24 mouse cellular contexts compared by ENCODE assay signal in the genomic region with DNA sequence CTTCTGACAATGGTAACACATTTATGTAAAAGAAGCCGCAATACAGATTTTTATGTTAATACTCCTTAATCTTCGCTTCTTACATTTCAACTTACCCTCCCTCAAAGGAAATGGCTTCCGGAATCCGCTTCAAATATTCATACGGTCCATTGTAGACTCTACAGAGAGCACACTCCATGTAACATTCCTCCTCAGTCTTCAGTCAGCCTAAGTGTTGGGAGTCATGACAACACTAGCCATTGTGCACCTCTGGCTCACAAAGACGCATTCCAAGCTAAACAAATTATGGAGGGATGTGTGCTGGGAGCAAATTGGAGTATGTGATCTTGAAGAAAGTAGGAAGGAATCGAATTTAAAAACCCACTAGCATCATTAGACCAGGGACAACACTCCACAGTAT.
DNase-seq lines count a peak whose midpoint lies in the region; ATAC-seq and TF ChIP-seq lines count a peak whose summit lies in the region.
"Had no signal": no experiment of that assay in that cellular context is flagged by ENCODE, and none has a peak within 500 bp of the region (broad histone marks: within the 10 kb centered on the region; RNA-seq: fewer than 3 reads in every experiment).

No protein-coding gene starts in this region.

- H3K4me3 ChIP-seq in lung, embryonic 14.5 days (ENCODE audit: low read depth, low read length) = no peak overlapping the region
- no peak overlapping the region for H3K4me3 ChIP-seq in lung, postnatal 0 days (ENCODE audit: low read depth, low read length)
- H3K4me3 ChIP-seq: embryonic facial prominence, embryonic 12.5 days; embryonic facial prominence, embryonic 15.5 days; erythroblast, embryonic 14.5 days; forebrain, embryonic 10.5 days; forebrain, embryonic 12.5 days had no signal

- TF ChIP-seq EP300 in lung, postnatal 0 days (IDR thresholded peaks at IDR 0.05) = no peak

- H3K4me2 ChIP-seq in lung, embryonic 14.5 days = no peak overlapping the region
- no peak overlapping the region for H3K4me2 ChIP-seq in lung, postnatal 0 days (replicated peaks; ENCODE audit: low read depth, low read length)
- H3K4me2 ChIP-seq: embryonic facial prominence, embryonic 12.5 days; embryonic facial prominence, embryonic 15.5 days; forebrain, embryonic 12.5 days had no signal

- peak; percentile 17 for DNase-seq in lung, embryonic 14.5 days
- DNase-seq in lung, postnatal 36 days = no peak
- DNase-seq in lung, postnatal 0 days (ENCODE audit: low spot score) = peak; percentile 65
- no peak for DNase-seq in lung, postnatal 25 days (ENCODE audit: low spot score)
- peak; percentile 42 for DNase-seq in brain, embryonic 14.5 days (ENCODE audit: low read depth)
- no peak for DNase-seq in right cerebral cortex, adult 18-20 months
- DNase-seq: adrenal gland, adult 8-10 months; adrenal gland, postnatal 14 days; adrenal gland, postnatal 36 days; cerebellum, adult 11 months; cerebellum, adult 18-20 months; cerebellum, adult 8-10 months; cerebellum, adult 9-11 months; cerebellum, postnatal 14 days; cerebellum, postnatal 36 days; embryo, embryonic 11 days had no signal

- no peaks in the 10 kb centered on the region for H3K9me3 ChIP-seq in lung, embryonic 14.5 days (ENCODE audit: low read depth, low read length)
- H3K9me3 ChIP-seq in lung, postnatal 0 days (ENCODE audit: low read length) = no peaks in the 10 kb centered on the region
- H3K9me3 ChIP-seq: embryonic facial prominence, embryonic 12.5 days; embryonic facial prominence, embryonic 15.5 days; forebrain, embryonic 10.5 days; forebrain, embryonic 12.5 days had no signal

- H3K27ac ChIP-seq in lung, embryonic 14.5 days (ENCODE audit: low read depth) = no peak overlapping the region
- H3K27ac ChIP-seq in lung, postnatal 0 days (ENCODE audit: low read length) = no peak overlapping the region
- H3K27ac ChIP-seq: embryonic facial prominence, embryonic 12.5 days; embryonic facial prominence, embryonic 15.5 days; forebrain, embryonic 12.5 days had no signal

- no peaks in the 10 kb centered on the region for H3K27me3 ChIP-seq in lung, embryonic 14.5 days (ENCODE audit: insufficient read depth, low read length)
- H3K27me3 ChIP-seq in lung, postnatal 0 days (replicated peaks; ENCODE audit: insufficient read depth, low read length) = no peaks in the 10 kb centered on the region
- H3K27me3 ChIP-seq: embryonic facial prominence, embryonic 12.5 days; embryonic facial prominence, embryonic 15.5 days; forebrain, embryonic 12.5 days had no signal

- no peak overlapping the region for H3K9ac ChIP-seq in lung, embryonic 14.5 days
- H3K9ac ChIP-seq in lung, postnatal 0 days (replicated peaks; ENCODE audit: low read depth) = no peak overlapping the region
- H3K9ac ChIP-seq: embryonic facial prominence, embryonic 12.5 days; embryonic facial prominence, embryonic 15.5 days; forebrain, embryonic 12.5 days had no signal

- no peak for TF ChIP-seq CTCF in lung, embryonic 14.5 days (IDR thresholded peaks at IDR 0.05; ENCODE audit: low read depth)
- TF ChIP-seq CTCF in lung, postnatal 0 days (IDR thresholded peaks at IDR 0.05) = no peak
- no peak for TF ChIP-seq CTCF in brain, embryonic 14.5 days (IDR thresholded peaks at IDR 0.05; ENCODE audit: borderline replicate concordance, extremely low read depth, insufficient read depth, insufficient read length)

- TF ChIP-seq POLR2A in brain, embryonic 14.5 days (IDR thresholded peaks at IDR 0.05; ENCODE audit: borderline replicate concordance, extremely low read depth, insufficient read depth, insufficient read length, poor library complexity, severe bottlenecking) = no peak

- ATAC-seq in lung, embryonic 14.5 days (ENCODE audit: insufficient read depth) = no peak
- peak; percentile 74; the same call in 1 of the 2 replicates for ATAC-seq in lung, postnatal 0 days
- ATAC-seq: activated CD4-positive, CD25-positive, alpha-beta regulatory T cell, adult 4 months; forebrain, embryonic 14.5 days; forebrain, embryonic 16.5 days had no signal

- 73% methylated on average over 7 of the region's 7 CpGs for WGBS in lung, embryonic 14.5 days
- WGBS in lung, postnatal 0 days = 71% methylated on average over 7 of the region's 7 CpGs

- H3K4me1 ChIP-seq in lung, embryonic 14.5 days (ENCODE audit: insufficient read depth) = no peaks in the 10 kb centered on the region
- no peaks in the 10 kb centered on the region for H3K4me1 ChIP-seq in lung, postnatal 0 days (ENCODE audit: insufficient read depth, low read depth, low read length)
- H3K4me1 ChIP-seq: embryonic facial prominence, embryonic 12.5 days; embryonic facial prominence, embryonic 15.5 days had no signal

- H3K36me3 ChIP-seq in lung, embryonic 14.5 days (ENCODE audit: insufficient read depth) = no peaks in the 10 kb centered on the region
- no peaks in the 10 kb centered on the region for H3K36me3 ChIP-seq in lung, postnatal 0 days (ENCODE audit: insufficient read depth, low read length)
- H3K36me3 ChIP-seq: embryonic facial prominence, embryonic 12.5 days; embryonic facial prominence, embryonic 15.5 days; forebrain, embryonic 12.5 days had no signal

Comparison
In these comparisons a context has a peak if more than half of its experiments do, and no peak if none do; other contexts are left out.
1. DNase-seq: peak in lung, embryonic 14.5 days (single experiment), lung, postnatal 0 days (single experiment) and brain, embryonic 14.5 days (single experiment); none in lung, postnatal 36 days (single experiment), lung, postnatal 25 days (single experiment) and right cerebral cortex, adult 18-20 months (single experiment).